Mouse (Mus musculus) heart, postnatal 0 days (tissue): ENCODE data around the gene Inpp4a.

ENCODE experiments used
- CTCF ChIP-seq: IDR thresholded peaks from 2 replicates; pipeline ENCODE4 v1.5.1; 2016; ENCODE audit warnings: antibody characterized with exemption, control low read depth, low read depth
- EP300 ChIP-seq: IDR thresholded peaks from 2 replicates; pipeline ENCODE4 v1.6.1; 2016; ENCODE audit warnings: antibody characterized with exemption, low read depth

- TF ChIP-seq CTCF (no peak), EP300 (no peak)
Observed at GRCm38 (mm10) chr1:37323208-37323607, 23.5 kb downstream of the Inpp4a start.
